Mouse (Mus musculus) bone marrow, adult 2 months (tissue): ENCODE measurements at regions not wholly inside any gene's neighbourhood (a gene's known extent, or its start where the extent isn't known, plus 50 kb on each side); places are given as distances from the start of the nearest gene placed in this dataset.
A peak's percentile ranks its signal among the peaks of the same experiment; 100 is the strongest.

Experiments
- H3K27ac ChIP-seq: fragments of 200-500 bp; 2 replicates; pipeline ENCODE4 v1.5.1; 2012; ENCODE audit warnings: low read depth, mild to moderate bottlenecking, control low read depth, inconsistent platforms, low read length; ENCODE audit not compliant: control insufficient read depth, poor library complexity, insufficient read depth
- H3K4me1 ChIP-seq: fragments of 200-500 bp; 2 replicates; pipeline ENCODE4 v1.6.1; 2011; ENCODE audit warnings: low read length; ENCODE audit not compliant: control insufficient read depth, insufficient read depth
- H3K4me3 ChIP-seq: fragments of 200-500 bp; replicated peaks from 2 replicates; pipeline ENCODE3; 2011; ENCODE audit warnings: mild to moderate bottlenecking, low read depth, low read length, control low read depth; ENCODE audit not compliant: control insufficient read depth
- CTCF ChIP-seq: fragments of 200-500 bp; IDR thresholded peaks from 2 replicates; pipeline ENCODE4 v1.5.1; 2011; ENCODE audit warnings: low read length, control low read depth; ENCODE audit not compliant: control insufficient read depth, insufficient read depth
- POLR2A ChIP-seq: fragments of 200-500 bp; IDR thresholded peaks from 2 replicates; pipeline ENCODE4 v1.6.1; 2011; ENCODE audit warnings: low read depth, mild to moderate bottlenecking, control low read depth, low read length, borderline replicate concordance; ENCODE audit not compliant: control insufficient read depth
- WGBS: fragments of 180-500 bp; shearing (Covaris S2); methylation state at CpG from one replicate; pipeline ENCODE4 v1.1.7; 2018; 5-methylcytosine and 5-hydroxymethylcytosine counted together

- Histone ChIP-seq H3K4me1 (peaks cover 6% of the 10 kb centered on the region), H3K27ac (peak overlapping the region; percentile 38; the same call in 1 of the 2 replicates), H3K4me3 (no peak overlapping the region)
- TF ChIP-seq POLR2A (0 out of 2 replicates have a peak, but pooled peaks have one; percentile 11), CTCF (no peak)
- 41% methylated on average over 4 of the region's 4 CpGs for WGBS
Observed at GRCm38 (mm10) chr3:41179037-41179880, 96.4 kb upstream of the Pgrmc2 start.

- H3K4me3 ChIP-seq, result no peak overlapping the region
- TF ChIP-seq CTCF, result no peak
- TF ChIP-seq POLR2A, result no peak
- no peak overlapping the region for H3K27ac ChIP-seq
- peaks cover 6% of the 10 kb centered on the region for H3K4me1 ChIP-seq
Observed at GRCm38 (mm10) chr3:41177124-41177523, 94.3 kb upstream of the Pgrmc2 start.

- WGBS, result 85% methylated on average over 3 of the region's 3 CpGs
- no peak overlapping the region for H3K27ac ChIP-seq
Observed at GRCm38 (mm10) chr3:41175356-41175755, 92.5 kb upstream of the Pgrmc2 start.

GRCm38 (mm10) chr3:41173561-41173960, 90.7 kb upstream of the Pgrmc2 start:
- H3K27ac ChIP-seq, result no peak overlapping the region

More at GRCm38 (mm10) chr3:41175356-41175755, 92.5 kb upstream of the Pgrmc2 start:
- Histone ChIP-seq H3K4me3 (no peak overlapping the region), H3K4me1 (peaks cover 6% of the 10 kb centered on the region)
- TF ChIP-seq POLR2A (no peak), CTCF (no peak)

GRCm38 (mm10) chr3:41172306-41173215, 89.7 kb upstream of the Pgrmc2 start:
- Histone ChIP-seq H3K4me3 (no peak overlapping the region), H3K27ac (no peak overlapping the region), H3K4me1 (peaks cover 3% of the 10 kb centered on the region; the same call in 1 of the 2 replicates)
- TF ChIP-seq POLR2A (no peak), CTCF (no peak)
- 88% methylated on average over 11 of the region's 11 CpGs for WGBS

More at GRCm38 (mm10) chr3:41173561-41173960, 90.7 kb upstream of the Pgrmc2 start:
- 77% methylated on average over 6 of the region's 6 CpGs for WGBS
- no peak for TF ChIP-seq POLR2A
- TF ChIP-seq CTCF, result no peak
- Histone ChIP-seq H3K4me3 (no peak overlapping the region), H3K4me1 (peaks cover 2% of the 10 kb centered on the region; the same call in 1 of the 2 replicates)

GRCm38 (mm10) chr3:41171772-41172171, 88.9 kb upstream of the Pgrmc2 start:
- H3K27ac ChIP-seq, result peak overlapping the region; percentile 45; the same call in 1 of the 2 replicates
- no peak for TF ChIP-seq POLR2A
- TF ChIP-seq CTCF, result no peak
- no peak overlapping the region for H3K4me3 ChIP-seq
- WGBS, result 91% methylated on average over 4 of the region's 4 CpGs
- H3K4me1 ChIP-seq, result peaks cover 3% of the 10 kb centered on the region; the same call in 1 of the 2 replicates

GRCm38 (mm10) chr3:41171310-41171709, 88.5 kb upstream of the Pgrmc2 start:
- TF ChIP-seq CTCF (no peak), POLR2A (no peak)
- Histone ChIP-seq H3K4me1 (peaks cover 3% of the 10 kb centered on the region; the same call in 1 of the 2 replicates), H3K27ac (peak overlapping the region; percentile 45; the same call in 1 of the 2 replicates), H3K4me3 (no peak overlapping the region)
- WGBS, result 83% methylated on average over 4 of the region's 4 CpGs
